Mouse (Mus musculus) E14TG2a.4 (cell line): ENCODE data around the gene Rin1.

Experiments used
- CTCF ChIP-seq: conservative IDR thresholded peaks from 2 replicates; pipeline ENCODE4 v1.5.1; 2014; ENCODE audit warnings: low read length
- NANOG ChIP-seq: IDR thresholded peaks from 2 replicates; pipeline ENCODE4 v1.6.1; 2014; ENCODE audit warnings: borderline replicate concordance, low read length, mixed read lengths

DNA sequence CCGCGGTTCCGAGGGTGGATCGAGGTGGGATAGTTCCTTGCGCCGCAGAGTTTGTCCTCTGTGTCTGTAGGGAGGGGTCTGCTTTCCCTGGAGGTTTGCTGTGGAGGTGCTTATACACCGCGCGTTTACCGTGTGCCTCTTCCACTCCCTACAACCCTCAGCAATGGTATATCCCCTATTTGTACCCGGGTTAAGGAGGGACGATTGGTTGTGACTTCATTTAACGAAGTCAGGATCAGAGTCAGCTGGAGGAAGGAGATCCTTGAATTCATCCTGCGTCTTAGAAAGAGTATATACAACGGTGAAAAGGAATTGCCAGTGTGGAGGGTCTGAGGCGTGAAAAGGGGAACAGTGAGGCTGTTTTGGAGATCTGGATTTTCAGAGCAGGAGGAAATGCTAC is 8.7 kb upstream of the Rin1 start:
- TF ChIP-seq CTCF (no peak), NANOG (no peak)
